Mouse (Mus musculus) midbrain, embryonic 16.5 days (tissue): ENCODE data around the gene Jak1. TPM values are rescaled to one million over a fixed set of nuclear protein-coding genes. Genes with fewer than 3 reads are reported as not detected.

Experiments used
- ATAC-seq: fragments of 200-750 bp; cut with Nextera tagmentation; 2 replicates; pipeline ENCODE4 v1.8.0; 2017; ENCODE audit warnings: moderate TSS enrichment
- H3K27ac ChIP-seq: fragments of 300-500 bp; sonication (generic); 2 replicates; pipeline ENCODE4 v1.5.1; 2014; ENCODE audit warnings: mild to moderate bottlenecking, low read length, mixed read lengths
- H3K27me3 ChIP-seq: fragments of 300-500 bp; sonication (generic); 2 replicates; pipeline ENCODE4 v1.6.1; 2014; ENCODE audit warnings: low read depth, low read length, mixed read lengths; ENCODE audit not compliant: control insufficient read depth, insufficient read depth
- H3K36me3 ChIP-seq: fragments of 300-500 bp; sonication (generic); 2 replicates; pipeline ENCODE4 v1.6.1; 2014; ENCODE audit warnings: mild to moderate bottlenecking, low read length, moderate library complexity, mixed read lengths; ENCODE audit not compliant: control insufficient read depth, insufficient read depth
- H3K4me1 ChIP-seq: fragments of 300-500 bp; sonication (generic); 2 replicates; pipeline ENCODE4 v1.6.1; 2014; ENCODE audit warnings: mild to moderate bottlenecking, low read length, mixed read lengths; ENCODE audit not compliant: control insufficient read depth, insufficient read depth
- H3K4me2 ChIP-seq: fragments of 300-500 bp; sonication (generic); 2 replicates; pipeline ENCODE4 v1.6.1; 2014; ENCODE audit warnings: mild to moderate bottlenecking, low read length, mixed read lengths
- H3K4me3 ChIP-seq: fragments of 300-500 bp; sonication (generic); 2 replicates; pipeline ENCODE4 v1.5.1; 2014; ENCODE audit warnings: low read depth, mild to moderate bottlenecking, low read length, moderate library complexity, mixed read lengths
- H3K9ac ChIP-seq: fragments of 300-500 bp; sonication (generic); 2 replicates; pipeline ENCODE4 v1.6.1; 2014; ENCODE audit warnings: low read depth, low read length, mixed read lengths
- H3K9me3 ChIP-seq: fragments of 300-500 bp; sonication (generic); replicated peaks from 2 replicates; pipeline ENCODE4 v1.6.1; 2014; ENCODE audit warnings: mild to moderate bottlenecking, low read length, mixed read lengths; ENCODE audit not compliant: control insufficient read depth, poor library complexity, severe bottlenecking
- WGBS: fragments of 180-500 bp; shearing (Covaris S2); extraction: QIAGEN DNeasy Blood & Tissue Kit; methylation state at CpG from one replicate; pipeline ENCODE4 v1.1.7; 2014; 5-methylcytosine and 5-hydroxymethylcytosine counted together
- polyA plus RNA-seq: library from polyadenylated mRNA; unstranded; fragments of >200 nt; fragmentation: Nextera tagmentation; extraction: Ambion mirVana; gene quantifications from 2 replicates; pipeline ENCODE4 v1.2.1, GENCODE M21; 2015

The Jak1 gene
- polyA plus RNA-seq, 1 experiment from 2014 or later: 85.3 TPM

DNA sequence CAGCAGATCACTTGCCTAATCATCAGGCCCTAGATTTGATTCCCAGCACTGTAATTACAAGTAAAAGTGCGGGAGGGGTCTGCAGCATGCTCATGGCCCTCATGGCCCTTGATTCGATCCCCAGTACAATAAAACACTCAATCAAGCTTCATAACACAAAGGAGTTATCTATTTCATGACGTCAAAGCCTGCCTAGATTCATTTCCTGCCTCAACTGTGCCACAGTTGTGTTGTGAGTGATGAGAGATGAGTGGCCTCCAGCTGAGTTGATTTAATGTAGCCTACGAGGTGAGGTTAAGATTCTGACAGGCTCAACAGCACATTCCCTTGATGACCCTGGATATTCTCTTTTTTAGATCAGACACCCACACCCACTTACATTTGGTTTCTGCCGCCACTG, 86.0 kb downstream of the Jak1 start:
- Histone ChIP-seq H3K4me3 (no peak overlapping the region), H3K9ac (no peak overlapping the region), H3K36me3 (no peaks in the 10 kb centered on the region; the same call in 1 of the 2 replicates), H3K4me1 (peaks cover 4% of the 10 kb centered on the region; the same call in 1 of the 2 replicates), H3K4me2 (no peak overlapping the region), H3K27ac (no peak overlapping the region), H3K27me3 (no peaks in the 10 kb centered on the region), H3K9me3 (no peaks in the 10 kb centered on the region)
- ATAC-seq: no peak
- 72% methylated on average over 5 of the region's 5 CpGs for WGBS

DNA sequence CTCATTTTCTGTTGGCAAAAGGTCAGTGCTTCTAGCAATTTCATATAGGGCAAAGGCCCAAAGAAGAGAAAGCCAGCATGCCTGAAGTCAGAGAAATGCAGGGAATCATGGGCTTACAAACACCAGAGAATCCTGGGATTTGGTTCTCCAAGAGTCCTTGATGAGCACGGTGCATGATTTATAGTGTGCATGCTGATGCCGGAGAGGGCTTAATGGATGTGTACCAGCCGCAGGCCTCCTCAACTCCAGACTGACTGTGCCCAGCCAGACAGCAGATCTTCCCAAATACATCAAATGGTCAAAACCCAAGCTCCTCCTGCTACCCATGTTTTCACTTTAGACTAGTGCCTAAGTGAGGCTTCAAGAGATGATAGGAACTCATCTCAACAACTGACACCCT, 87.3 kb downstream of the Jak1 start:
- no peak overlapping the region for H3K9ac ChIP-seq
- H3K4me3 ChIP-seq: no peak overlapping the region
- no peak overlapping the region for H3K27ac ChIP-seq
- no peak overlapping the region for H3K4me2 ChIP-seq
- no peaks in the 10 kb centered on the region for H3K9me3 ChIP-seq
- ATAC-seq: no peak
- H3K27me3 ChIP-seq: no peaks in the 10 kb centered on the region
- H3K4me1 ChIP-seq: peaks cover 4% of the 10 kb centered on the region; the same call in 1 of the 2 replicates
- no peaks in the 10 kb centered on the region; the same call in 1 of the 2 replicates for H3K36me3 ChIP-seq
- 93% methylated on average over 3 of the region's 3 CpGs for WGBS

GRCm38 (mm10) chr4:101176123-101176522, 89.0 kb downstream of the Jak1 start:
- H3K9ac ChIP-seq: no peak overlapping the region
- WGBS: 82% methylated on average over 6 of the region's 6 CpGs
- H3K27ac ChIP-seq: no peak overlapping the region
- H3K36me3 ChIP-seq: no peaks in the 10 kb centered on the region
- no peaks in the 10 kb centered on the region for H3K27me3 ChIP-seq
- no peaks in the 10 kb centered on the region for H3K9me3 ChIP-seq
- no peak for ATAC-seq
- H3K4me3 ChIP-seq: no peak overlapping the region
- no peak overlapping the region for H3K4me2 ChIP-seq
- H3K4me1 ChIP-seq: peaks cover 4% of the 10 kb centered on the region; the same call in 1 of the 2 replicates

GRCm38 (mm10) chr4:101174916-101175625, 90.0 kb downstream of the Jak1 start:
- ATAC-seq: no peak
- 81% methylated on average over 10 of the region's 10 CpGs for WGBS

DNA sequence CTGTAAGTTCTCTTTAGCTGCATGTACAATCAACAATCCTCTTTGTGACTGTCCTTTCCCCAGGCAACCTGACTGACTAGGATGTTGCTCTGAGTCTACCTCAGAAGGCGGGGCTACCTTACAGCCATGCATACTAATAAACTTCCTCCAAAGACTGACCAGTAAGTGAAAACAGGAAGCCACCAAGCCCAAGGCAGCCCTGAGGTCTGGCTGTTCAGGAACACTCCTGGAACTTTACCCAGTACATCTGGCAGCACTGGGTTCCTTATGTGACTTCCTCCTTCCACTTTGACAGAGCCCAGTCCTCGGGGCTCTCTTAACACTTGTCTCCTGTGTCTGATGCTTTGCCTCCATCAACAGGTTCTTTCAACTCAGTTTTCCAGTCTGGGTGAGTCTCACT, 92.3 kb downstream of the Jak1 start:
- no peak overlapping the region for H3K4me3 ChIP-seq

More at GRCm38 (mm10) chr4:101174916-101175625, 90.0 kb downstream of the Jak1 start:
- H3K4me2 ChIP-seq: no peak overlapping the region
- no peak overlapping the region for H3K4me3 ChIP-seq
- H3K36me3 ChIP-seq: peaks cover 3% of the 10 kb centered on the region; the same call in 1 of the 2 replicates
- H3K9me3 ChIP-seq: no peaks in the 10 kb centered on the region
- no peaks in the 10 kb centered on the region for H3K27me3 ChIP-seq
- no peak overlapping the region for H3K27ac ChIP-seq
- no peak overlapping the region for H3K9ac ChIP-seq
- peaks cover 4% of the 10 kb centered on the region; the same call in 1 of the 2 replicates for H3K4me1 ChIP-seq

GRCm38 (mm10) chr4:101168189-101168778, 96.8 kb downstream of the Jak1 start:
- Histone ChIP-seq H3K4me3 (no peak overlapping the region), H3K27ac (no peak overlapping the region), H3K27me3 (no peaks in the 10 kb centered on the region), H3K4me1 (no peaks in the 10 kb centered on the region), H3K36me3 (peaks cover 18% of the 10 kb centered on the region), H3K4me2 (no peak overlapping the region), H3K9me3 (no peaks in the 10 kb centered on the region), H3K9ac (no peak overlapping the region)
- WGBS: 46% methylated on average over 6 of the region's 6 CpGs
- ATAC-seq: peak; percentile 76

More for the DNA sequence above, 92.3 kb downstream of the Jak1 start:
- H3K4me1 ChIP-seq: no peaks in the 10 kb centered on the region
- ATAC-seq: no peak
- no peaks in the 10 kb centered on the region for H3K9me3 ChIP-seq
- 90% methylated on average over 2 of the region's 2 CpGs for WGBS
- H3K27ac ChIP-seq: no peak overlapping the region
- no peak overlapping the region for H3K9ac ChIP-seq
- H3K4me2 ChIP-seq: no peak overlapping the region
- H3K27me3 ChIP-seq: no peaks in the 10 kb centered on the region
- H3K36me3 ChIP-seq: peaks cover 5% of the 10 kb centered on the region; the same call in 1 of the 2 replicates

- WGBS: 64% methylated on average over 1 of the region's 1 CpGs
- H3K27me3 ChIP-seq: no peaks in the 10 kb centered on the region
- H3K9ac ChIP-seq: no peak overlapping the region
- H3K4me2 ChIP-seq: no peak overlapping the region
- no peaks in the 10 kb centered on the region for H3K4me1 ChIP-seq
- peaks cover 22% of the 10 kb centered on the region for H3K36me3 ChIP-seq
- H3K27ac ChIP-seq: no peak overlapping the region
- no peak overlapping the region for H3K4me3 ChIP-seq
- H3K9me3 ChIP-seq: no peaks in the 10 kb centered on the region
- ATAC-seq: no peak
Measured at GRCm38 (mm10) chr4:101167777-101168176, 97.3 kb downstream of the Jak1 start.

DNA sequence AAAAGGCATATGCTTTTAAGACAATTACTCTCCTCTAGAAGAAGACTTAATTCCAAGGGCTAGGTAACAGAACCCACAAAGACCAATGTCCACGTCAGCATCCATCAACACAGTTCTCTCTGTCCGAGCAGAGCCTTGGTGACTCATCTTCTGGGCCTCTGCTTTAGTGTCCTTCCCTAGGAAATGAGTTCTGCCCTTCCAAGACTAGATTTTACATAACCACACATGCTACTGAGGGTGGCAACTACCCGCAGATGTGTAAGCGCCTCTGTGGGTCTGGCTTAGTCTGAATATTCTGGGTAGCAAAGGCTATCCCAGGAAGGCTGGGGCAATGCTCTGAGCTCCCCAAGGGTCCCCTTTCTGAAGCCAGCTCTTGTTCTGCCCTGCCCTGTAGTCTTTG, 99.3 kb downstream of the Jak1 start:
- H3K4me1 ChIP-seq: no peaks in the 10 kb centered on the region
- ATAC-seq: no peak
- H3K9ac ChIP-seq: no peak overlapping the region
- H3K4me2 ChIP-seq: no peak overlapping the region
- no peak overlapping the region for H3K4me3 ChIP-seq
- peaks cover 23% of the 10 kb centered on the region for H3K36me3 ChIP-seq
- H3K27me3 ChIP-seq: no peaks in the 10 kb centered on the region
- H3K9me3 ChIP-seq: no peaks in the 10 kb centered on the region
- 88% methylated on average over 4 of the region's 4 CpGs for WGBS
- no peak overlapping the region for H3K27ac ChIP-seq

DNA sequence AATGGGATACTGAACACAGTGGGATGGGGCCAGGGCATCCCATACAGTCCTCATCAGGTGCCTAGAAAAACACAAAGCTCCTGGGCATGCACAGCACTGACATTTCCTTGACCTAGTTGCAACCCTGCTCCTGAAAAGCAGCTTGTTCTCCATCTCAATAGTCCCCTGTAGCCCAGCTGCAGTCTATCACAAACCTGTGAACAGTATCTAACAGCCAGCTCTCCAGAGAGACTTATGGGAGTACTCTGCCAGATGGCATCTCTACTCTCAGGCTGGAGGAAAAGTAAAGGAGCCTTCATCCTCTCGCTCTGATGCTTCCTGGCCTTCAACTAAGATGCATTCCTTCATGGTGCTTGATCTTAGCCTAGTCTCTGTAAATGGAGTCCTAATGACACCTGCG, 100.4 kb downstream of the Jak1 start:
- Histone ChIP-seq H3K9me3 (no peaks in the 10 kb centered on the region), H3K4me2 (no peak overlapping the region), H3K4me3 (no peak overlapping the region), H3K27me3 (no peaks in the 10 kb centered on the region), H3K27ac (no peak overlapping the region), H3K9ac (no peak overlapping the region), H3K36me3 (peaks cover 21% of the 10 kb centered on the region), H3K4me1 (no peaks in the 10 kb centered on the region)
- no peak for ATAC-seq
- WGBS: 88% methylated on average over 2 of the region's 2 CpGs
